Mouse (Mus musculus) embryonic facial prominence, embryonic 14.5 days (tissue): Measurements from ENCODE around the gene Mfsd5. TPM values are rescaled to one million over a fixed set of nuclear protein-coding genes. Genes with fewer than 3 reads are reported as not detected.

Experiments used
- ATAC-seq: fragments of 200-750 bp; cut with Nextera tagmentation; 2 replicates; pipeline ENCODE4 v1.8.0; 2017; ENCODE audit warnings: low read depth, moderate number of reproducible peaks, moderate TSS enrichment
- DNase-seq: peaks from one replicate; pipeline ENCODE4 v3.0.0-alpha.2; 2015; ENCODE audit warnings: low spot score
- H3K27ac ChIP-seq: fragments of 300-500 bp; sonication (generic); replicated peaks from 2 replicates; pipeline ENCODE4 v1.5.1; 2014; ENCODE audit warnings: low read depth, mild to moderate bottlenecking, low read length, moderate library complexity
- H3K27me3 ChIP-seq: fragments of 300-500 bp; sonication (generic); replicated peaks from 2 replicates; pipeline ENCODE4 v1.6.1; 2014; ENCODE audit warnings: low read length; ENCODE audit not compliant: control insufficient read depth, insufficient read depth
- H3K36me3 ChIP-seq: fragments of 300-500 bp; sonication (generic); 2 replicates; pipeline ENCODE4 v1.6.1; 2014; ENCODE audit warnings: low read length, mixed read lengths; ENCODE audit not compliant: control insufficient read depth, insufficient read depth
- H3K4me1 ChIP-seq: fragments of 300-500 bp; sonication (generic); 2 replicates; pipeline ENCODE4 v1.6.1; 2014; ENCODE audit warnings: antibody characterized with exemption, low read length; ENCODE audit not compliant: control insufficient read depth, insufficient read depth
- H3K4me2 ChIP-seq: fragments of 300-500 bp; sonication (generic); 2 replicates; pipeline ENCODE4 v1.6.1; 2014; ENCODE audit warnings: low read depth, mild to moderate bottlenecking, low read length, moderate library complexity, mixed read lengths
- H3K4me3 ChIP-seq: fragments of 300-500 bp; sonication (generic); 2 replicates; pipeline ENCODE4 v1.5.1; 2014; ENCODE audit warnings: low read depth, mild to moderate bottlenecking, low read length
- H3K9ac ChIP-seq: fragments of 300-500 bp; sonication (generic); 2 replicates; pipeline ENCODE4 v1.6.1; 2014; ENCODE audit warnings: low read depth, mild to moderate bottlenecking, low read length, moderate library complexity, mixed read lengths
- H3K9me3 ChIP-seq: fragments of 300-500 bp; sonication (generic); 2 replicates; pipeline ENCODE4 v1.6.1; 2016; ENCODE audit warnings: low read length; ENCODE audit not compliant: control insufficient read depth
- WGBS: fragments of 180-500 bp; shearing (Covaris S2); extraction: QIAGEN DNeasy Blood & Tissue Kit; methylation state at CpG from one replicate; pipeline ENCODE4 v1.1.7; 2014; 5-methylcytosine and 5-hydroxymethylcytosine counted together
- polyA plus RNA-seq: library from polyadenylated mRNA; unstranded; fragments of >200 nt; fragmentation: Nextera tagmentation; extraction: Ambion mirVana; gene quantifications from 2 replicates; pipeline ENCODE4 v1.2.1, GENCODE M21; 2014

Gene Mfsd5
- polyA plus RNA-seq, 1 experiment from 2014 or later, result 64.6 TPM

GRCm38 (mm10) chr15:102283648-102284047, 4.4 kb downstream of the Mfsd5 start:
- Histone ChIP-seq H3K36me3 (peaks cover 27% of the 10 kb centered on the region), H3K4me3 (no peak overlapping the region), H3K27ac (no peak overlapping the region), H3K4me1 (peaks cover 10% of the 10 kb centered on the region; the same call in 1 of the 2 replicates), H3K4me2 (no peak overlapping the region), H3K9ac (0 out of 2 replicates have a peak overlapping the region, but pooled peaks have one; percentile 0), H3K27me3 (no peaks in the 10 kb centered on the region), H3K9me3 (no peaks in the 10 kb centered on the region)
- ATAC-seq (no peak), DNase-seq (no peak)
- 73% methylated on average over 3 of the region's 3 CpGs for WGBS

- H3K9me3 ChIP-seq, result no peaks in the 10 kb centered on the region
- DNase-seq (peak; percentile 69), ATAC-seq (no peak)
- H3K4me3 ChIP-seq, result no peak overlapping the region
- H3K36me3 ChIP-seq, result peaks cover 5% of the 10 kb centered on the region; the same call in 1 of the 2 replicates
- no peak overlapping the region for H3K9ac ChIP-seq
- no peak overlapping the region for H3K4me2 ChIP-seq
- H3K27ac ChIP-seq, result no peak overlapping the region
- no peaks in the 10 kb centered on the region for H3K4me1 ChIP-seq
- no peaks in the 10 kb centered on the region for H3K27me3 ChIP-seq
Measured at GRCm38 (mm10) chr15:102287395-102287794, 8.1 kb downstream of the Mfsd5 start.

DNA sequence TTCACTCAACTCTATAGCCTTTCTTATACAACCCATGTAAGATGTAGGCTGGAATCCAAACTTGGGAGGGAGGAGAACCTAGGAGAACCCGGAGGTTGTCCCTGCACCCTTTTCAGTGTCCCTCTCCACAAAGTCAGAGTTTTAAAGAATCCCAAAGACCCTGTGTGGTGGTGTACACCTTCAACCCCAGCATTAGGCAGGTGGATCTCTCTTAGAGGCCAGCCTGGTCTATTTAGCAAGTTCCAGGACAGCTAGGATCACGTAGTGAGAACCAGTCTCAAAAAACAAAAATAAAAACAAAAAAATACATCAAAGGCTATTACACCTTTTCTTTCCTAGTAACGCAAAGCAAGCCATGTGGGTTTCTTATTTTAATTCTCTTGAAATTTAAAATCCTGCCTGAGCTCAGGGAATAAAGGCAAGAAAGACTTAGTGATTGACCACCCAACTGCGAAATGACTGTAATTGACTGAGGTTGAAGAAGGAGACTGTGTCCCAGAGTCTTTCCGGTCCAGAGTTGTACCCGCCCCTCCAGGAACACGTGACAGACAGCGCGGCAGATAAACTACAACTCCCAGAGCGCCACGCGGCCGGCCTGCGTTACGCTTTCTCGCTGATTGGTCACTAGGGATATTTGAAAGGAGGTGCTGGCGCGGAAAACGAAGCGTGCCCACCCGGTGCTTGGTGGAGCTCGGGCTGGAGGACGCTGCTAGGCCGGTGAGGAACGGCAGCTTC, 16.5 kb downstream of the Mfsd5 start, which contains the start of gene Espl1:
Gene Espl1, plus strand, starts transcription at position 634 of the 735 bp plus-strand sequence.
- DNase-seq (peak; percentile 97), ATAC-seq (peak; percentile 99)
- H3K36me3 ChIP-seq, result peaks cover 28% of the 10 kb centered on the region
- 6% methylated on average over 25 of the region's 25 CpGs for WGBS
- H3K9me3 ChIP-seq, result no peaks in the 10 kb centered on the region
- H3K9ac ChIP-seq, result peak within 1 kb of the TSS; percentile 64
- H3K4me1 ChIP-seq, result peaks cover 9% of the 10 kb centered on the region
- peak within 1 kb of the TSS; percentile 94 for H3K4me2 ChIP-seq
- peak within 1 kb of the TSS; percentile 21; the same call in 1 of the 2 replicates for H3K27ac ChIP-seq
- peak within 1 kb of the TSS; percentile 77 for H3K4me3 ChIP-seq
- H3K27me3 ChIP-seq, result no peaks in the 10 kb centered on the region

DNA sequence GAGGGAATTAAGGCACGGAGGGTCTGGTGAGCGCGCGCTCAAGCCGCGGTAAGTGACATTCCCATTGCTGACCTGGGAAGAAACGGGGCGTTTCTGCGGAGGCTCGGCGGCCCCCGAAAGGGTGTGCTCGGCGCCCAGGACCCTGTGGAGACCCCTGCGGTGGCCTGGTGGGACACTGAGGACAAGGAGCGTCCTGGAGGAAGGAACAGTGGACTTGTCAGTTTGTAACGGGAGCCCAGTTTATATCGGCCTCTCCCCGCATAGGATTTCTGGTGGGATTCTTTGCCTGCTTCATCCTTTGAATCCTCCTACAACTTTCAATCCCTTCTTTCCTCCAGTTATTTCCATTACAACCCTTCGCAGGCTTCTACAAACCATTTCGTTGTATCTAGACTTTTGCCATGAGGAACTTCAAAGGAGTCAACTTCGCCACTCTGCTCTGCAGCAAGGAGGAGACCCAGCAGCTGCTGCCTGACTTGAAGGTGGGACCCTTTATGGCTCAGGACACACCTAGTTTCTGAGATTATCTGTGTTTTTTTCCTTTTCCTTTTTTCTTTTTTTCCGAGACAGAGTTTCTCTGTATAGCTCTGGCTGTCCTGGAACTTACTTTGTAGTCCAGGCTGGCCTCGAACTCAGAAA, 17.2 kb downstream of the Mfsd5 start:
- Histone ChIP-seq H3K9ac (peak overlapping the region; percentile 64), H3K27ac (0 out of 2 replicates have a peak overlapping the region, but pooled peaks have one; percentile 21), H3K4me1 (peaks cover 9% of the 10 kb centered on the region), H3K27me3 (no peaks in the 10 kb centered on the region), H3K4me2 (peak overlapping the region; percentile 94), H3K4me3 (peak overlapping the region; percentile 77), H3K9me3 (no peaks in the 10 kb centered on the region), H3K36me3 (peaks cover 35% of the 10 kb centered on the region)
- ATAC-seq, result no peak
- no peak for DNase-seq
- WGBS, result 4% methylated on average over 22 of the region's 24 CpGs

DNA sequence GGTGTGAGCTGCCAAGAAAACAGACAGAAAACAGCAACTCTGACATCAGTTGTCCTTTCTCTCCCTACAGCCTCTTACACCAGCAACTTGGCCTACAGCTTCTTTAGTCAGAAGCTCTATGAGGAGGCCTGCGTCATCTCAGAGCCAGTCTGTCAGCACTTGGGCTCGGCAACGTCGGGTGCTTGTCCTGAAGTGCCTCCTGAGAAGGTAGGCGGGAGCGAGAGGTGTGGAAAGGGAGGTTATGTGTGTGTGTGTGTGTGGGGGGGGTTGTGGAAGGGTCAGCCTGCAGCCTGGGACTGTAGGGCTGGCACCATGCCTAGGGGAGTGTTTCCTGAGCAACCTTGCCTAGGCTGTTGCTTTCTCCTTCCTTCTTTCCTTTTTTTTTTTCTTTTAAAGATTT, 23.3 kb downstream of the Mfsd5 start:
- Histone ChIP-seq H3K36me3 (peaks cover 84% of the 10 kb centered on the region), H3K27ac (no peak overlapping the region), H3K4me1 (no peaks in the 10 kb centered on the region), H3K4me2 (no peak overlapping the region), H3K9me3 (no peaks in the 10 kb centered on the region), H3K9ac (no peak overlapping the region), H3K4me3 (no peak overlapping the region), H3K27me3 (no peaks in the 10 kb centered on the region)
- ATAC-seq, result no peak
- no peak for DNase-seq
- 88% methylated on average over 6 of the region's 6 CpGs for WGBS

- no peak for ATAC-seq
- H3K4me1 ChIP-seq, result no peaks in the 10 kb centered on the region
- H3K36me3 ChIP-seq, result peaks cover 76% of the 10 kb centered on the region
- H3K4me2 ChIP-seq, result no peak overlapping the region
- no peak overlapping the region for H3K4me3 ChIP-seq
- no peak for DNase-seq
- 78% methylated on average over 9 of the region's 9 CpGs for WGBS
- no peaks in the 10 kb centered on the region for H3K9me3 ChIP-seq
- no peak overlapping the region for H3K27ac ChIP-seq
- H3K9ac ChIP-seq, result no peak overlapping the region
- no peaks in the 10 kb centered on the region for H3K27me3 ChIP-seq
Measured at GRCm38 (mm10) chr15:102308717-102309116, 29.5 kb downstream of the Mfsd5 start.

GRCm38 (mm10) chr15:102310074-102310845, 31.0 kb downstream of the Mfsd5 start:
- WGBS, result 74% methylated on average over 10 of the region's 10 CpGs
- Histone ChIP-seq H3K36me3 (peaks cover 74% of the 10 kb centered on the region), H3K4me3 (no peak overlapping the region), H3K9ac (no peak overlapping the region), H3K27me3 (no peaks in the 10 kb centered on the region), H3K27ac (no peak overlapping the region), H3K4me2 (no peak overlapping the region), H3K9me3 (no peaks in the 10 kb centered on the region), H3K4me1 (no peaks in the 10 kb centered on the region)
- ATAC-seq (no peak), DNase-seq (no peak)

DNA sequence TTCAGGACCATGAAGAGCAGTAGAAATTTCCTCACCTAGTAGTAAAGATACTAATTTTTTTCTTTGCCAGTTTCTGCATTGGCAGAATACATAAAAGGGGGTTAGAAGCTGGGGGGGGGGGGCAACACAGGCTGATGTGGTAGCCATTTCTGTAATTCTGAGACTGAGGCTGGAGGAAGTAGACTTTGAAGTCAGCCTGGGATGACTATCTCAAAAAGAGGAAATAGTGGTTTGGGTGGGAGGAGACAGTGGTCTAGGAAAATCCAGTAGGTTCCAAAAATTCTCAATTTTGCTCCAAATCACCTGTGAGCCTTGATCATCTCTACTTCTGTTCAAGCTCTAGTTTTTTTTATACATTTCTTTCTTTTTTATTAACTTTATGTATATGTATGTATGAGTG, 32.2 kb downstream of the Mfsd5 start:
- H3K36me3 ChIP-seq, result peaks cover 74% of the 10 kb centered on the region
- H3K4me3 ChIP-seq, result no peak overlapping the region

More for the DNA sequence above, 32.2 kb downstream of the Mfsd5 start:
- no peak for DNase-seq
- no peak overlapping the region for H3K9ac ChIP-seq
- H3K9me3 ChIP-seq, result no peaks in the 10 kb centered on the region
- H3K27ac ChIP-seq, result no peak overlapping the region
- no peaks in the 10 kb centered on the region for H3K27me3 ChIP-seq
- no peaks in the 10 kb centered on the region for H3K4me1 ChIP-seq
- no peak overlapping the region for H3K4me2 ChIP-seq
- no peak for ATAC-seq
